Mouse (Mus musculus): Measurements from ENCODE around the gene Psenen. TPM values are rescaled to one million over a fixed set of nuclear protein-coding genes. Genes with fewer than 3 reads are reported as not detected.

Psenen gene
- total and polyA plus RNA-seq, 2 experiments from 2014 or later = 90.4 to 154 TPM

DNA sequence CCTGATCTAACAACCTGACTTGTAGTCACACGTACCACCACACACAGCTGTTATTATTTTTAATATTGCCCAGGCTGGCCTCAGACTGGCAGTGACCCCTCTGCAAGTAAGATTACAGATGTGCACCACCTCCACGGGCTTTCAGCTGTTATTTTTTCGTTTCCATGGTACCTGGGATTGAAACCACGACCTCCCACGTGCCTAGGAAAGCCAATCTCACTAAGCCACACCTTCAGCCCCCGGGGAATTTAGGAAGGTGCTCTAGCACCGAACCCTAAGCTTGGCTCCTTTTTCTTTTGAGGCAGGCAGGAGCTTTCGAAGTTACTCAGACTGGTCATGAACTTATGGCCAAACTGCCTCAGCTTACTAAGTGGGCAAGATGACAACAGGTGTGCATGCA, 41.0 kb upstream of the Psenen start:
- Histone ChIP-seq H3K4me1 (ENCODE audit: insufficient read depth, low read length) (no peaks in the 10 kb centered on the region; the same call in 1 of the 2 replicates), H3K4me3 (ENCODE audit: low read length) (no peak overlapping the region), H3K27me3 (ENCODE audit: insufficient read depth, low read length) (no peaks in the 10 kb centered on the region), H3K4me2 (ENCODE audit: low read depth, low read length) (no peak overlapping the region), H3K36me3 (ENCODE audit: insufficient read depth, low read length) (no peaks in the 10 kb centered on the region), H3K9ac (replicated peaks; ENCODE audit: low read length) (no peak overlapping the region), H3K9me3 (ENCODE audit: low read length) (no peaks in the 10 kb centered on the region), H3K27ac (no peak overlapping the region)
- 66% methylated on average over 8 of the region's 8 CpGs for WGBS
- DNase-seq (ENCODE audit: low spot score) (no peak), ATAC-seq (no peak)
- TF ChIP-seq CTCF (IDR thresholded peaks at IDR 0.05; ENCODE audit: low read depth) = no peak

DNA sequence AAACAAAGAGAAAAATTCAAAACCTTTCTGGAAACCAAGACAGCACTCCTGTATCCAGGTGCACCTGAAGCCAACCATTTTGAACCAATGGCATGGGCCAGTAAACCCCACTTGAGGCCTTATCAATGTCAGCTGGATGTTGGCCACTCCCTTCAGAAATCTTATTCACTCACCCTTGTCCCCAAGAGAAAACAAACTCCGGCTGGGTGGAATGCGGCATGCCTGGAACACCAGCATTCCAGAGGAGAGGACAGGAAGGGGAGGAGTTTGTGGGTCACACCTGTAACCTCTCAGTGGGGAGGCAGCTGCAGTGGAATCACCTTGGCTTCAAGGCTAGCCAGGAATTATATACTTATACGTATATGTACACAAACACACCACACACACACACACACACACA, 39.2 kb upstream of the Psenen start:
- DNase-seq (ENCODE audit: low spot score) (no peak), ATAC-seq (no peak)
- Histone ChIP-seq H3K4me3 (ENCODE audit: low read length) (no peak overlapping the region), H3K4me1 (ENCODE audit: insufficient read depth, low read length) (no peaks in the 10 kb centered on the region; the same call in 1 of the 2 replicates), H3K27ac (no peak overlapping the region), H3K9ac (replicated peaks; ENCODE audit: low read length) (no peak overlapping the region), H3K36me3 (ENCODE audit: insufficient read depth, low read length) (no peaks in the 10 kb centered on the region), H3K4me2 (ENCODE audit: low read depth, low read length) (no peak overlapping the region), H3K9me3 (ENCODE audit: low read length) (no peaks in the 10 kb centered on the region), H3K27me3 (ENCODE audit: insufficient read depth, low read length) (no peaks in the 10 kb centered on the region)
- WGBS = 44% methylated on average over 3 of the region's 3 CpGs
- TF ChIP-seq CTCF (IDR thresholded peaks at IDR 0.05; ENCODE audit: low read depth) = no peak

DNA sequence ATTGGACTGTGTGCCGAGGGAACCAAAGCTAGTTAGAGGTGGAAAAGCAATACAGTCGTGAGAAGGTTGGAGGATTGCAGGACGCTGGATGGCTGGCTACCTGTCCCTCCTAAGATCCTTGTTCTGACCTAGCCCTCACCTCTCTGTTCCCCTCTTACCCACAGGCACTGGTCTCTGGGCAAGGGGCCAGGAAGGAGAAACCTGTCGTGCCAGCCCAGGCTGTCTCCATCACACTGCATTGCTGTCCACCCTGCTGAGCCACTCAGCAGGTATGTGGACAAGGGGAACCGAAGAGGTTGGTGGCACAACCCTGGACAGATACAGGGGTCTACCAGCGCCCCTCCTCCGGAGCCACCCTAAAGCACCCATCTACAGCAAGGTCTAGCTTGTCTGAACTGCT, 37.2 kb upstream of the Psenen start:
- H3K4me1 ChIP-seq (ENCODE audit: insufficient read depth, low read length) = no peaks in the 10 kb centered on the region; the same call in 1 of the 2 replicates
- H3K27ac ChIP-seq = no peak overlapping the region
- TF ChIP-seq CTCF (IDR thresholded peaks at IDR 0.05; ENCODE audit: low read depth) = no peak
- 65% methylated on average over 7 of the region's 7 CpGs for WGBS
- no peaks in the 10 kb centered on the region for H3K27me3 ChIP-seq (ENCODE audit: insufficient read depth, low read length)
- no peak for DNase-seq (ENCODE audit: low spot score)
- no peaks in the 10 kb centered on the region for H3K9me3 ChIP-seq (ENCODE audit: low read length)
- no peak overlapping the region for H3K4me3 ChIP-seq (ENCODE audit: low read length)
- no peak for ATAC-seq
- no peak overlapping the region for H3K9ac ChIP-seq (replicated peaks; ENCODE audit: low read length)
- peak overlapping the region; percentile 40; the same call in 1 of the 2 replicates for H3K4me2 ChIP-seq (ENCODE audit: low read depth, low read length)
- H3K36me3 ChIP-seq (ENCODE audit: insufficient read depth, low read length) = no peaks in the 10 kb centered on the region

DNA sequence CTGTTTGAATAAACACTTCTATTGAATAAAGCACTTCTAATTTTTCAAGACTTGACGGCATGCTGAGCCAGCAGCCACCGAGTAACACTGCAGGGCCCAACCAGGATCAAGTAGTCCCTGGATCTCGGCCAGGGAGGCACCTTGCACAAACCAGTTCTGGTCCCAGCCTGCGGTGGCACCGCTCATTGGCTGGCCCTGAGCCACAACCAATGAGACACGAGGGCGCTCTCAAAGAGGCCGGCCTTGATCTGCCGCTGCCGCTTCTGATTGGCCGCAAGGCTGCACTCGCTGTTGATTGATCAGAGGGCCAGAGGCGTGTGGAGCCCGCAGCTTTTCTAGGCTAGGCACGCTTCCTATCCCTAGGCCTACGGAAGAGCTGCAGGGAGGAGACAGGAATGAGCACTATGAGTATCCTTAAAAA, 36.5 kb upstream of the Psenen start:
- peak; percentile 97 for ATAC-seq
- Histone ChIP-seq H3K9ac (replicated peaks; ENCODE audit: low read length) (no peak overlapping the region), H3K27ac (no peak overlapping the region)

DNA sequence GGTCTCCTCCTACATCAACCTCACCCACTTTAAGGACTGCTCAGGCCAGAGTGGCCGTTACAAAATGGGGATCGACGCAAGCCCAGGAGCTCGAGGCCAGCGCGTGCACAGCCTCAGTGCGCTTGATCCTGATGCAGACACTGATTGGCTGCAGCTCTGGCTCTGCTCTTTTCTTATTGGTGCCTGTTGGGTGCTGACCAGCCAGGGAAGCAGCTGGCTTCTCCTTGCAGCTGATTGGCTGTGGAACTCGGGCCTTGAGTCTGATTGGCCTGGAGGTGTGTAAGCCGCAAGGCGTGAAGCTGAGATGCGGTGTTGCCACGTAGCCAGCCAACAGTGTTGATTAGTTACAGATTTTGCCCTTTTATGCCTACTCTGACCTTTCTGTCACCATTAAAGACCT, 35.4 kb upstream of the Psenen start, which contains the start of gene Zbtb32:
Gene Zbtb32, minus strand, starts transcription at position 124 of the 400 bp plus-strand sequence.
- H3K9ac ChIP-seq (replicated peaks; ENCODE audit: low read length) = no peak within 1 kb of the TSS
- H3K27ac ChIP-seq = no peak within 1 kb of the TSS
- TF ChIP-seq CTCF (IDR thresholded peaks at IDR 0.05; ENCODE audit: low read depth) = no peak

More for the DNA sequence above, 36.5 kb upstream of the Psenen start:
- no peak for TF ChIP-seq CTCF (IDR thresholded peaks at IDR 0.05; ENCODE audit: low read depth)
- Histone ChIP-seq H3K27me3 (ENCODE audit: insufficient read depth, low read length) (no peaks in the 10 kb centered on the region), H3K4me1 (ENCODE audit: insufficient read depth, low read length) (no peaks in the 10 kb centered on the region; the same call in 1 of the 2 replicates), H3K4me3 (ENCODE audit: low read length) (no peak overlapping the region), H3K9me3 (ENCODE audit: low read length) (no peaks in the 10 kb centered on the region), H3K36me3 (ENCODE audit: insufficient read depth, low read length) (no peaks in the 10 kb centered on the region), H3K4me2 (ENCODE audit: low read depth, low read length) (peak overlapping the region; percentile 40)
- 2% methylated on average over 16 of the region's 16 CpGs for WGBS
- DNase-seq (ENCODE audit: low spot score) = peak; percentile 97

DNA sequence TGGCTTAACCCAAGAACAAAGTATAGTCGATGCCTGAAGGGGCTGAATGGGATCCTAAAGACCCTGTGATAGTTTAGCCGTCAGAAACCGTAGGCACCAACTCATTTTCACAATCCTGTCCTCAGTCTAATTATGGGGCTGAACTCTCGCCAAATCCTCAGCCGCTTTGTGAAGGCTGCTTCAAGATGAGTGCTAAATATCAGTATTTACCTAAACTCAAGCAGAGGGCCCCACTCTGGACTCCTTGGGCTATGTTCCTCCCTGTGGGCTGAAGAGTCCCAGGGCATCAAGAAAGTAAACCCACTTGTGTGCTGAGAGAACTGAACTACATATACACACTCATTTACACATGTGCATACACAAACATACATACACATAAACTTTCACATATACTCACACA, 33.4 kb upstream of the Psenen start:
- DNase-seq (ENCODE audit: low spot score) = no peak
- no peaks in the 10 kb centered on the region for H3K36me3 ChIP-seq (ENCODE audit: insufficient read depth, low read length)
- no peak for ATAC-seq
- no peak for TF ChIP-seq CTCF (IDR thresholded peaks at IDR 0.05; ENCODE audit: low read depth)
- H3K27me3 ChIP-seq (ENCODE audit: insufficient read depth, low read length) = no peaks in the 10 kb centered on the region
- no peak overlapping the region for H3K9ac ChIP-seq (replicated peaks; ENCODE audit: low read length)
- no peak overlapping the region for H3K4me3 ChIP-seq (ENCODE audit: low read length)
- H3K4me1 ChIP-seq (ENCODE audit: insufficient read depth, low read length) = no peaks in the 10 kb centered on the region; the same call in 1 of the 2 replicates
- no peak overlapping the region for H3K4me2 ChIP-seq (ENCODE audit: low read depth, low read length)
- H3K27ac ChIP-seq = no peak overlapping the region
- WGBS = 74% methylated on average over 5 of the region's 5 CpGs
- no peaks in the 10 kb centered on the region for H3K9me3 ChIP-seq (ENCODE audit: low read length)

More for the DNA sequence above, 35.4 kb upstream of the Psenen start, which contains the start of gene Zbtb32:
- Histone ChIP-seq H3K4me3 (ENCODE audit: low read length) (no peak within 1 kb of the TSS), H3K9me3 (ENCODE audit: low read length) (no peaks in the 10 kb centered on the region), H3K4me2 (ENCODE audit: low read depth, low read length) (peak within 1 kb of the TSS; percentile 40), H3K4me1 (ENCODE audit: insufficient read depth, low read length) (no peaks in the 10 kb centered on the region; the same call in 1 of the 2 replicates), H3K36me3 (ENCODE audit: insufficient read depth, low read length) (no peaks in the 10 kb centered on the region), H3K27me3 (ENCODE audit: insufficient read depth, low read length) (no peaks in the 10 kb centered on the region)
- ATAC-seq = no peak
- 92% methylated on average over 12 of the region's 12 CpGs for WGBS
- DNase-seq (ENCODE audit: low spot score) = no peak

DNA sequence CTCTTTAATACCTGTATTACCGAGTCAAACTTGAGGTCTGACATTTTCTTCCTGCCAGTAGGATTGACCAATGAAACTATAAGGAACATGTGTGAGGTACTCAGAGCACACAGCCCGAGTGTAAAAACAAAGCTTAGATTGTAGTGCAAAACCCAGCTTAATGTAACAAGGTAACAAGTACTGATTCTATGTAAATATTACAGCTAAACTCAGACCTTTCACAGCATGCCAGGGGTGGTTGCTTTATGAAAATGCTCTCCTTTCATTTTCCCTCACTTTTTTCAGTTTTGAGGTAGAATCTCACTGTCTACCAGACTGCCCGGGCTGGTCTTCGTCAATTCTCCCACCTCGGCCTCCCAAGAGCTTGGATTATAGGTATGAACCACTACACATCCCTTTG, 32.7 kb upstream of the Psenen start:
- no peak for TF ChIP-seq CTCF (IDR thresholded peaks at IDR 0.05; ENCODE audit: low read depth)
- Histone ChIP-seq H3K9ac (replicated peaks; ENCODE audit: low read length) (no peak overlapping the region), H3K27me3 (ENCODE audit: insufficient read depth, low read length) (no peaks in the 10 kb centered on the region), H3K4me1 (ENCODE audit: insufficient read depth, low read length) (no peaks in the 10 kb centered on the region; the same call in 1 of the 2 replicates), H3K36me3 (ENCODE audit: insufficient read depth, low read length) (no peaks in the 10 kb centered on the region), H3K9me3 (ENCODE audit: low read length) (no peaks in the 10 kb centered on the region), H3K4me2 (ENCODE audit: low read depth, low read length) (no peak overlapping the region), H3K4me3 (ENCODE audit: low read length) (no peak overlapping the region), H3K27ac (no peak overlapping the region)
- ATAC-seq = no peak
- 83% methylated on average over 5 of the region's 5 CpGs for WGBS
- DNase-seq (ENCODE audit: low spot score) = no peak
